Comparison of ENCODE assay signal across 21 mouse cellular contexts in genomic region chr5:35591497-35591896, GRCm38 (mm10).
"Had no signal": no experiment of that assay in that cellular context is flagged by ENCODE, and none has a peak within 500 bp of the region (broad histone marks: within the 10 kb centered on the region; RNA-seq: fewer than 3 reads in every experiment).

No protein-coding gene starts in this region.

- ATAC-seq: intestine, embryonic 15.5 days; liver, postnatal 0 days; lung, postnatal 0 days; midbrain, embryonic 15.5 days had no signal

- H3K4me1 ChIP-seq: intestine, embryonic 15.5 days; limb, embryonic 12.5 days; limb, embryonic 15.5 days; midbrain, embryonic 12.5 days; midbrain, embryonic 15.5 days; neural tube, embryonic 12.5 days; neural tube, embryonic 15.5 days had no signal

- H3K4me2 ChIP-seq: intestine, embryonic 15.5 days; limb, embryonic 12.5 days; limb, embryonic 15.5 days; liver, embryonic 11.5 days; lung, embryonic 14.5 days; midbrain, embryonic 12.5 days; midbrain, embryonic 15.5 days; neural tube, embryonic 12.5 days; neural tube, embryonic 15.5 days had no signal

- H3K27ac ChIP-seq: intestine, embryonic 15.5 days; limb, embryonic 12.5 days; limb, embryonic 15.5 days; liver, embryonic 14.5 days; macrophage; midbrain, embryonic 12.5 days; midbrain, embryonic 15.5 days; neural tube, embryonic 12.5 days; neural tube, embryonic 15.5 days; stomach, postnatal 0 days had no signal

- H3K4me3 ChIP-seq: intestine, embryonic 15.5 days; limb, embryonic 12.5 days; limb, embryonic 15.5 days; midbrain, embryonic 12.5 days; midbrain, embryonic 15.5 days; neural tube, embryonic 12.5 days; neural tube, embryonic 15.5 days had no signal

- H3K9me3 ChIP-seq: intestine, embryonic 15.5 days; limb, embryonic 15.5 days; midbrain, embryonic 15.5 days had no signal

- DNase-seq: left cerebral cortex, postnatal 4 days; liver, postnatal 0 days; lung, embryonic 14.5 days; right cerebral cortex, adult 18-20 months; right cerebral cortex, postnatal 14 days; right cerebral cortex, postnatal 4 days; thymus, adult 2 months; thymus, postnatal 14 days; thymus, postnatal 4 days had no signal

- H3K9ac ChIP-seq: intestine, embryonic 15.5 days; limb, embryonic 12.5 days; limb, embryonic 15.5 days; liver, embryonic 14.5 days; liver, postnatal 0 days; lung, embryonic 14.5 days; midbrain, embryonic 12.5 days; midbrain, embryonic 15.5 days; neural tube, embryonic 12.5 days; neural tube, embryonic 15.5 days had no signal

- H3K27me3 ChIP-seq: intestine, embryonic 15.5 days; limb, embryonic 12.5 days; limb, embryonic 15.5 days; midbrain, embryonic 12.5 days; midbrain, embryonic 15.5 days; neural tube, embryonic 12.5 days; neural tube, embryonic 15.5 days had no signal
